Mouse (Mus musculus): Measurements from ENCODE around the gene Mef2d. TPM values are rescaled to one million over a fixed set of nuclear protein-coding genes. Genes with fewer than 3 reads are reported as not detected.

Mef2d gene
- polyA plus RNA-seq, 1 experiment from 2014 or later: 15.1 TPM

DNA sequence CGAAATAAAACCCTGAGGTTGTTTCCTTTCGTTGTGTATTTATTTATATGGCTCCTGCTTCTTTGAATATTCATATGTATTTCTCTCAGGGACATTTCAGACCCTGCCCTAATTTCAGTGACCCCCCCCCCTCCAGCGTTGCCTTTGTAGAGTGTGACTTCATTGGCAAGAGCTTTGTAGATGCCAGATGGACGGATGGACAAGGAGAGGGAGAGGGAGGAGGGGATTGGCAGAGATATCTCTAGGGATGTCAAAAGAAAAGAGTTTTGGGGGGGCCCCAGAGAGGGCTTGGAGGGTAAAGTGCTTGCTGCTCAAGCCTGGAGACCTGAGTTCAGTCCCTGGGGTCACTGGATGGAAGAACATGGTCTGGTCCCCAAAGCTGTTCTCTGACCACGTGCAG, 61.3 kb downstream of the Mef2d start:
- Histone ChIP-seq H3K9me3 (no peaks in the 10 kb centered on the region), H3K36me3 (no peaks in the 10 kb centered on the region), H3K27ac (peak overlapping the region; percentile 86; the same call in 1 of the 2 replicates), H3K4me1 (replicated peaks) (peaks cover 84% of the 10 kb centered on the region), H3K27me3 (ENCODE audit: insufficient read depth, poor library complexity, severe bottlenecking) (peaks cover 100% of the 10 kb centered on the region), H3K4me3 (no peak overlapping the region)
- 12% methylated on average over 5 of the region's 5 CpGs for WGBS
- DNase-seq (ENCODE audit: low spot score): no peak

- 3% methylated on average over 7 of the region's 7 CpGs for WGBS
Measured at GRCm38 (mm10) chr3:88203999-88204700, 62.0 kb downstream of the Mef2d start.

DNA sequence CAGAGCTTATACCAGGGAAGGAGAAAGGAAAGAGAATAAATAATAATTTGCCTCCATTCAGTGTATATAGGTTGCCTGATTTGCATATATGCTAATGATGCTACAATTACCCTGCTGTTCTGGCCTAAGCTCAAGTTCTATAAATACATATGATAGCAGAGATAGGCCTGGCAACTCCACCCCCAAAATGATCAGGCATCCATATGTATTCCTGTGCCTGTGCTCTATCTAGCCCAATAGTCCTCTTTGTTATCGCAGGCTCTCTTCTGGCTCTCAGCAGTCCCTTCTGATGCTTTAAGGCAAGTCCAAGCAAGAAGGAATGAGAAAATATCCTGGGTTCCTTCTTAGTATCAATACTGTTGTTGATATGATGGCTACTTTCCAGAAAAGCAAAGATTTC, 62.6 kb downstream of the Mef2d start:
- Histone ChIP-seq H3K4me3 (no peak overlapping the region), H3K27ac (peak overlapping the region; percentile 86), H3K9me3 (no peaks in the 10 kb centered on the region), H3K36me3 (no peaks in the 10 kb centered on the region), H3K27me3 (ENCODE audit: insufficient read depth, poor library complexity, severe bottlenecking) (peaks cover 100% of the 10 kb centered on the region), H3K4me1 (replicated peaks) (peaks cover 84% of the 10 kb centered on the region)
- WGBS: 14% methylated on average over 1 of the region's 1 CpGs
- no peak for DNase-seq (ENCODE audit: low spot score)

More at GRCm38 (mm10) chr3:88203999-88204700, 62.0 kb downstream of the Mef2d start:
- Histone ChIP-seq H3K27me3 (ENCODE audit: insufficient read depth, poor library complexity, severe bottlenecking) (peaks cover 100% of the 10 kb centered on the region), H3K4me1 (replicated peaks) (peaks cover 78% of the 10 kb centered on the region), H3K9me3 (no peaks in the 10 kb centered on the region), H3K4me3 (no peak overlapping the region), H3K27ac (peak overlapping the region; percentile 86), H3K36me3 (no peaks in the 10 kb centered on the region)
- no peak for DNase-seq (ENCODE audit: low spot score)

DNA sequence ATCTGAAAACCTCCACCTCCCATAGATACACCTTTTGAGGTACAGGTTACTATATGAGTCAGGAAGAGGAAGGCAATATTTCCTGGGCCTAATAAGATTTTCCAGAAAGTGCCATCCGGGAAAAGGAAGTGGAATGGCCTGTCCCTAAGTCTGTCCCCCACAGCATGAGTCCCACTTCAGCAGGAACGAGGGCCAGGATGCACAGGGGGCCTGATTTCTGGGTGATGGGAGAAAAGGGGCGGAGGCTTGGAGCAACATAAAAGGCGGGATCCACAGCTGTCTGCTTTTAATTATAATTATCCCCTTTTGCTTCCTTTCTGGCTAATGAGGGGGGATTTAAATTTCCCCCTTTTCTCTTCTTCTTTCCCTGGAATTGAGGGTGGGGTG, 63.0 kb downstream of the Mef2d start:
- peaks cover 100% of the 10 kb centered on the region for H3K27me3 ChIP-seq (ENCODE audit: insufficient read depth, poor library complexity, severe bottlenecking)
- H3K36me3 ChIP-seq: no peaks in the 10 kb centered on the region
- H3K4me1 ChIP-seq (replicated peaks): peaks cover 84% of the 10 kb centered on the region
- peak overlapping the region; percentile 34 for H3K4me3 ChIP-seq
- H3K9me3 ChIP-seq: no peaks in the 10 kb centered on the region
- H3K27ac ChIP-seq: peak overlapping the region; percentile 86
- 6% methylated on average over 4 of the region's 4 CpGs for WGBS
- no peak for DNase-seq (ENCODE audit: low spot score)

DNA sequence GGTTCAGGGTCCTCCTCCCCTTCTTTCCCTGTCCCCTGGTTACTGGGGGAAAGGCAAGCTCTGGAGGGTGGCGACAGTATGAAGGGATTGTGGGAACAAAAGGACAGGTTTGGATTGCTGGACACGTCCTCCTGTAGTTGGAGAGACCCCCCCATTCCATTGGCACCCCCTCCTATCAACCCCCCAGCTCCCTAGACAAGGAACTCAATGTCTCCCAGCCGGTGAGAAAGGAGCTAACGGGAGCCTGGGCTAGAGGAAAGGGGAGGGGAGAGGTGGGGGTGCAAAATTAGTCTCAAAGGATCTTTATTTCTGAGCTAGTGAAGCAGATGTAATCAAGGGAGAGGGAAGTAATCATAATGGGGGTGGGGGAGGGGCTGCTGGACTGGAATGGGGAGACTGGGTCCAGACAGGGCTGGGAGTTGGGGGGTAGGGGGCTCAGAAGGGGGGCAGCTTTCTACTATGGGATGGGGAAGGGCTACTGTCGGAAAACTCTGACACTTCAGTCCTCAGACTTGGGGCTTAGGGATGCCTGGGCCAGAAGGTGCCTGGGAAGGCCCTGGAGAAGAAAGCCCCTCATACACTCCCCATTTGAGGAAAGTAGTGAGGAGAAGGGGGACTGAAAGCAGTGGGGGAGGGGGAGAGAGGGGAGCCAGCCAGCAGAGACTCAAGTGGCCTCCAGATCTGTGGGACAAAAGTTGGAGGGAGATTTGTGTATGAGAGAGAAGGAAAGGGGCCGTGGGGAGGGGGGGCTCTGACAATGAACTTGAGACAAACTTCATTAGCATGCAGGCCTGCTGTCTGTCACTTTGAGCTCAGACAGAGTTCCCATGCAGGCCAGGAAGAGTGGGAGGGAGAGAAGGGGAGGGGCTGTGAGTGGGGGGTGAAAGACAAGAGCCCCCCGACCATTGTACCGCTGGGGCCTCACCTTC, 63.7 kb downstream of the Mef2d start:
- peak; percentile 43 for DNase-seq (ENCODE audit: low spot score)
- no peaks in the 10 kb centered on the region for H3K9me3 ChIP-seq
- peaks cover 100% of the 10 kb centered on the region for H3K27me3 ChIP-seq (ENCODE audit: insufficient read depth, poor library complexity, severe bottlenecking)
- peaks cover 78% of the 10 kb centered on the region for H3K4me1 ChIP-seq (replicated peaks)
- 2% methylated on average over 8 of the region's 8 CpGs for WGBS
- H3K36me3 ChIP-seq: no peaks in the 10 kb centered on the region
- H3K27ac ChIP-seq: peak overlapping the region; percentile 86
- H3K4me3 ChIP-seq: peak overlapping the region; percentile 48

DNA sequence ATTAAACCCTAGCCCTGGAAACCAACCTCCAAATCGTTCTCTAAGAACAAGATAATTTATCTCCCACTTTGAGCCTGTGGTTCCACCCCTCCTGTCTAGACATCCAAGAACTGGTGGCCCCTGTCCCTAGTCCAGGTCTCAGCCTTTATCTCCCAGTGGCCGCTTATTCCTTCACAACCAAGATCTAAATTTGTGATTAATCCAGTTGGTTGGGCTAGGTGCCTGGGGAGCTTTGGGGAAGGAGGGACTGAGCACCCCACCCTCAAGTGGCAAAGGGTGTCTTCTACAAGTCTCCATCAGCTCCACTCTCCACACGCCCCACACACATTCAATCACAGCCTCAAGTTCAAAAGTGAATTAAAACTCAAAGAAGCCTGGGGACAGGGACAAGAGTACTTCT, 64.3 kb downstream of the Mef2d start:
- 4% methylated on average over 3 of the region's 3 CpGs for WGBS
- Histone ChIP-seq H3K27ac (peak overlapping the region; percentile 86), H3K36me3 (no peaks in the 10 kb centered on the region), H3K27me3 (ENCODE audit: insufficient read depth, poor library complexity, severe bottlenecking) (peaks cover 100% of the 10 kb centered on the region), H3K4me1 (replicated peaks) (peaks cover 71% of the 10 kb centered on the region), H3K4me3 (peak overlapping the region; percentile 48), H3K9me3 (no peaks in the 10 kb centered on the region)
- peak; percentile 31 for DNase-seq (ENCODE audit: low spot score)

- Histone ChIP-seq H3K27me3 (ENCODE audit: insufficient read depth, poor library complexity, severe bottlenecking) (peaks cover 100% of the 10 kb centered on the region), H3K4me1 (replicated peaks) (peaks cover 68% of the 10 kb centered on the region), H3K9me3 (no peaks in the 10 kb centered on the region), H3K4me3 (peak overlapping the region; percentile 48), H3K36me3 (no peaks in the 10 kb centered on the region), H3K27ac (peak overlapping the region; percentile 86)
- peak; percentile 47 for DNase-seq (ENCODE audit: low spot score)
- under 1% methylated on average over 14 of the region's 14 CpGs for WGBS
Measured at GRCm38 (mm10) chr3:88206901-88207371, 64.8 kb downstream of the Mef2d start.

DNA sequence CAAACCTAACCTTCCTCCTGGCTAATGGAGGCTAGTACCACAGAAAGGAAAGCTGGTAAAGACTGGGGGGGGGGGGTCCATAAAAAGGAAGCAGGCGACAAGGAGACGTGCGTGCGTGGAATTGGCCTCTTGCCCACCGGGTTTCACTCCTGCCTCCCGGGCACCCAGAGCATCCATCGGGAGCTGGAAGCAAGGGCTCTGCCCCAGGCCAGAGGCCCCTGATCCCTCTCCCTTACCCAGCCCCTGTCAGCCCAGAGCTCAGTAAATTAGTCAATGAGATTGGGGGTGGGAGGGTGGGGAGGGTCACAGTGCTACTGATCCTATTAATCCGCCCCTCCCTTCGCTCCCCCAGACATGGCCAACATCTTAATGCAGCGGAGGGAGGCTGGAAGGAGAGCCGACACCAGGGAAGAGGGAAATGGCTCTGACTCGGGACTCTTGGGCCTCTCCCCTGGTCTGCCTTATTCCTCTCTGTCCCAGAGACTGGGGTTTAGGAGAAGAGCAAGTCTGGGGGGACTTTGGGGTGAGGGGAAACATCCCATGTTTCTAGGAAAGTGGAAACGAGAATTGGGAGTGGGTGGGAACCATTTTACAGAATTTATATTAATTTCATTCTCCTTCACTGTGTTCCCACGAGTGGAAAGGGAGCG, 65.4 kb downstream of the Mef2d start:
- Histone ChIP-seq H3K4me3 (peak overlapping the region; percentile 48), H3K4me1 (replicated peaks) (peaks cover 67% of the 10 kb centered on the region), H3K36me3 (no peaks in the 10 kb centered on the region), H3K27me3 (ENCODE audit: insufficient read depth, poor library complexity, severe bottlenecking) (peaks cover 100% of the 10 kb centered on the region), H3K27ac (peak overlapping the region; percentile 86), H3K9me3 (no peaks in the 10 kb centered on the region)
- DNase-seq (ENCODE audit: low spot score): peak; percentile 29
- 1% methylated on average over 15 of the region's 15 CpGs for WGBS

GRCm38 (mm10) chr3:88208226-88208720, 66.1 kb downstream of the Mef2d start:
- H3K27ac ChIP-seq: peak overlapping the region; percentile 86; the same call in 1 of the 2 replicates
- WGBS: 4% methylated on average over 3 of the region's 3 CpGs
- H3K27me3 ChIP-seq (ENCODE audit: insufficient read depth, poor library complexity, severe bottlenecking): peaks cover 100% of the 10 kb centered on the region
- no peaks in the 10 kb centered on the region for H3K9me3 ChIP-seq
- no peak for DNase-seq (ENCODE audit: low spot score)
- H3K36me3 ChIP-seq: no peaks in the 10 kb centered on the region
- peaks cover 61% of the 10 kb centered on the region for H3K4me1 ChIP-seq (replicated peaks)
- peak overlapping the region; percentile 48 for H3K4me3 ChIP-seq

DNA sequence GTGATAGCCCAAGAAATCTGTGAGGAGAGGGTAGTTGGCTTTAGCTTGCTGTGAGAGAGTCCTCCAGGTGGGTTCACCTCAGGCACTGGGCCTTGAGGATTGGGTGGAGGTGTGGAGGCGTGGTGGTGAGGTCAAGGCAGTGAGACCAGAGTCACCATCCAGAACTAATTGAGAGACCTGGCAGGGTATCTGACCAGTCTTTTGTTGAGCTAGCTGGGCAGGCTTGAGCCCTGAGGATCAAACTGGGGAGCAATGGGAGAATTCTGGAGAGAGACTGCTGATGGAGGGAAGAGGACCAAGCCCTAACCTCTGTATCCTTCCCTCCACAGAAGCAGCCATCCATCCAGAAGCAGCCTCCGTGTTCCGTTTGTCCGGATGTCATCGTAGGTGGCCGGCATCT, 67.1 kb downstream of the Mef2d start:
- no peak for DNase-seq (ENCODE audit: low spot score)
- H3K27ac ChIP-seq: peak overlapping the region; percentile 86; the same call in 1 of the 2 replicates
- peak overlapping the region; percentile 48; the same call in 1 of the 2 replicates for H3K4me3 ChIP-seq
- 4% methylated on average over 6 of the region's 6 CpGs for WGBS
- no peaks in the 10 kb centered on the region; the same call in 1 of the 2 replicates for H3K36me3 ChIP-seq
- H3K27me3 ChIP-seq (ENCODE audit: insufficient read depth, poor library complexity, severe bottlenecking): peaks cover 100% of the 10 kb centered on the region
- H3K9me3 ChIP-seq: no peaks in the 10 kb centered on the region
- H3K4me1 ChIP-seq (replicated peaks): peaks cover 57% of the 10 kb centered on the region

- Histone ChIP-seq H3K4me1 (replicated peaks) (peaks cover 57% of the 10 kb centered on the region), H3K27ac (no peak overlapping the region; the same call in 1 of the 2 replicates), H3K27me3 (ENCODE audit: insufficient read depth, poor library complexity, severe bottlenecking) (peaks cover 100% of the 10 kb centered on the region), H3K9me3 (no peaks in the 10 kb centered on the region), H3K36me3 (peaks cover 3% of the 10 kb centered on the region; the same call in 1 of the 2 replicates), H3K4me3 (peak overlapping the region; percentile 48; the same call in 1 of the 2 replicates)
- WGBS: 17% methylated on average over 2 of the region's 2 CpGs
- DNase-seq (ENCODE audit: low spot score): no peak
Measured at GRCm38 (mm10) chr3:88210121-88210520, 67.9 kb downstream of the Mef2d start.

DNA sequence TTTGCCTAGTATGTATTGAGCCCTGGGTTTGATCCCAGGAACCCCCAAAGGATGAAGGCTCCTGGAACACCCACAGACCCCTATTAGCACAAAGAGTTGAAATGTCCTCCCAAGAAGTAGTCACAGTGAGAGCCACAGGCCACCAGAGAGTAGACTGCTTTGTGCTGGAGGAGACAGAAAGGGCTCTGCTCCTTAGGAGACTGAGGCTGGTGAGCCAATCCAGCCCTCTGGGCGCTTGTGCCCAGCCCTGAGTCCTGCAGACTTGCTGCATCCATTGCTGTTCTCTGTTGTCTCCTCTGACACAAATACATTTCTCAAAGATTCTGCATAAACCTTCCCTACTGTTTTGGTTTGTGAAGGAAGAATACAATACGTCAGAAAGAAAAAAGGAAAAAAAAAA, 68.7 kb downstream of the Mef2d start:
- Histone ChIP-seq H3K9me3 (no peaks in the 10 kb centered on the region), H3K4me3 (peak overlapping the region; percentile 48; the same call in 1 of the 2 replicates), H3K36me3 (peaks cover 3% of the 10 kb centered on the region; the same call in 1 of the 2 replicates), H3K27me3 (ENCODE audit: insufficient read depth, poor library complexity, severe bottlenecking) (peaks cover 100% of the 10 kb centered on the region), H3K27ac (no peak overlapping the region; the same call in 1 of the 2 replicates), H3K4me1 (replicated peaks) (peaks cover 57% of the 10 kb centered on the region)
- no peak for DNase-seq (ENCODE audit: low spot score)
- 10% methylated on average over 2 of the region's 2 CpGs for WGBS

Measured in hindbrain, embryonic 10.5 days (tissue).